Mouse (Mus musculus) liver, adult (tissue): ENCODE results near the gene 0610040J01Rik.
A peak's percentile ranks its signal among the peaks of the same experiment; 100 is the strongest.

ENCODE experiments used
- GATA4 ChIP-seq: IDR thresholded peaks from 2 replicates; pipeline ENCODE4 v1.6.1; 2014; ENCODE audit warnings: mild to moderate bottlenecking, low read length; ENCODE audit not compliant: insufficient replicate concordance

0610040J01Rik gene

GRCm38 (mm10) chr5:63872176-63872932 is 60.2 kb downstream of the 0610040J01Rik start:
- TF ChIP-seq GATA4: no peak

GRCm38 (mm10) chr5:63874880-63875279 is 62.7 kb downstream of the 0610040J01Rik start:
- no peak for TF ChIP-seq GATA4

- TF ChIP-seq GATA4: no peak
Measured at GRCm38 (mm10) chr5:63876081-63876480, 63.9 kb downstream of the 0610040J01Rik start.

- no peak for TF ChIP-seq GATA4
Measured at GRCm38 (mm10) chr5:63879026-63879425, 66.9 kb downstream of the 0610040J01Rik start.

GRCm38 (mm10) chr5:63886292-63886691 is 74.1 kb downstream of the 0610040J01Rik start:
- no peak for TF ChIP-seq GATA4

- no peak for TF ChIP-seq GATA4
Measured at GRCm38 (mm10) chr5:63886709-63887108, 74.5 kb downstream of the 0610040J01Rik start.

DNA sequence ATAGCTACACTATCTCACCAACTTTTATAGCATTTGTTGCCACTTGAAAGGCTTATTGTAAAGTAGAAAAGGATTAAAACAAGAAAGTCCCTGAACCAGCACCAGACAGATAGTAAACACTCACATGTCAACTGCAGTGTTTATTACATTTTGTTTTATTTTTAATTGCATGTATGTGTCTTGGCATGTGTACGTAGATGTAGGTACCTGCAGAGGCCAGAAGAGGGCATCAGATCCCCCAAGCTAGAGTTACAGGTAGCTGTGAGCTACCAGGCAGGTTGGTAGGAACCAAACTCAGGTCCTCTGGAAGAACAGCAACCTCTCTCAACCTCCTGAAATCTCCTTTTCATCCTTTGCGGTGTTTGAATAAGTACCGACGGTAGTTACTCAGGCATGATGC is 74.9 kb downstream of the 0610040J01Rik start:
- no peak for TF ChIP-seq GATA4

- TF ChIP-seq GATA4: no peak
Measured at GRCm38 (mm10) chr5:63891241-63891640, 79.1 kb downstream of the 0610040J01Rik start.

DNA sequence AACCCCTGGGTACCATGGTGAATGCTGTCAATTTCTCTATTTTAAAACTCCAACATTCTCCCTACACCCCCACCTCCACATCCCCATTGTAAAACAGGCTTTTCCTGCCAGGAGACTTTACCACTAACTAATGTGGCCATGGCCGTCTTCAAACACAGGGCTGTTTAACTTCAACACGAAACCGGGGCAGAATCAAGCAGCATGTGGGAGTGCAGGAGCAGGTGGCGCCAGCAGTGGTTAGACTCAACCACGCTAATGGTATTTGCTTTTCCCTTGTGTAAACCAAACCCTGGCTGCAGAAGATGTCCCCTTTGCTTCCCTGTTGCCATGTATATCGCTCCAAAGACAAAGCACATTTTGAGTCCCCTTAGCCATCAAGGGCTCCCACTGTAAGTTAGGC is 79.7 kb downstream of the 0610040J01Rik start:
- no peak for TF ChIP-seq GATA4

GRCm38 (mm10) chr5:63897820-63898110 is 85.6 kb downstream of the 0610040J01Rik start:
- 0 out of 2 replicates have a peak, but pooled peaks have one; percentile 46 for TF ChIP-seq GATA4

GRCm38 (mm10) chr5:63903329-63903728 is 91.2 kb downstream of the 0610040J01Rik start:
- TF ChIP-seq GATA4: no peak

GRCm38 (mm10) chr5:63906149-63907093 is 94.3 kb downstream of the 0610040J01Rik start:
- TF ChIP-seq GATA4: no peak

GRCm38 (mm10) chr5:63907513-63907912 is 95.3 kb downstream of the 0610040J01Rik start:
- no peak for TF ChIP-seq GATA4

- no peak for TF ChIP-seq GATA4
Measured at GRCm38 (mm10) chr5:63910171-63910960, 98.2 kb downstream of the 0610040J01Rik start.

DNA sequence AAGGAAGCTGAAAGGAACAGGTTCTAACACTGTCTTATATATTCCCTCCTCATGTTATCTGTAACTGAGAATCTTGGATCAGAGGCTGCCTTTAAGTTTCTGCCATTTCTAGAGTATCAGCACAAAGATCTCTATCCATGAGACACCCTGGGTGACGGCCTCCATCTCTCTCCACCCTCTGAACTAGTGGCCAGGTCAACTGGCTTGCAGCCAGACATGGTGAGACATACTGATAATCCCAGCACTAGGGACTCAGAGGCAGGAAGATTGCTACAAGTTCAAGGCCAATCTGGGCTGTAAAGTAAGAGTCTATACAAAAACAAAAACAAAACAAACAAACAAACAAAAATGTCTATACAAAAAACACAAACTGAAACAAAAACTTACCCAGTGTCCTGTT is 102.7 kb downstream of the 0610040J01Rik start:
- no peak for TF ChIP-seq GATA4
